Mouse (Mus musculus): ENCODE measurements around the gene Hyou1.

GRCm38 (mm10) chr9:44347166-44347565 lies 32.1 kb upstream of the Hyou1 start:
- TF ChIP-seq CTCF (IDR thresholded peaks at IDR 0.05) (no peak), POLR2A (IDR thresholded peaks at IDR 0.05; ENCODE audit: insufficient read depth, low read depth, low read length) (no peak), EP300 (IDR thresholded peaks at IDR 0.05; ENCODE audit: insufficient read depth, low read depth, low read length) (no peak)

Measured in heart, adult 2 months (tissue).